Mouse (Mus musculus) midbrain, embryonic 16.5 days (tissue): ENCODE measurements around the gene Grm8. TPM values are rescaled to one million over a fixed set of nuclear protein-coding genes. Genes with fewer than 3 reads are reported as not detected.

Experiments
- ATAC-seq: fragments of 200-750 bp; cut with Nextera tagmentation; 2 replicates; pipeline ENCODE4 v1.8.0; 2017; ENCODE audit warnings: moderate TSS enrichment
- H3K27ac ChIP-seq: fragments of 300-500 bp; sonication (generic); 2 replicates; pipeline ENCODE4 v1.5.1; 2014; ENCODE audit warnings: mild to moderate bottlenecking, low read length, mixed read lengths
- H3K27me3 ChIP-seq: fragments of 300-500 bp; sonication (generic); 2 replicates; pipeline ENCODE4 v1.6.1; 2014; ENCODE audit warnings: low read depth, low read length, mixed read lengths; ENCODE audit not compliant: control insufficient read depth, insufficient read depth
- H3K36me3 ChIP-seq: fragments of 300-500 bp; sonication (generic); 2 replicates; pipeline ENCODE4 v1.6.1; 2014; ENCODE audit warnings: mild to moderate bottlenecking, low read length, moderate library complexity, mixed read lengths; ENCODE audit not compliant: control insufficient read depth, insufficient read depth
- H3K4me1 ChIP-seq: fragments of 300-500 bp; sonication (generic); 2 replicates; pipeline ENCODE4 v1.6.1; 2014; ENCODE audit warnings: mild to moderate bottlenecking, low read length, mixed read lengths; ENCODE audit not compliant: control insufficient read depth, insufficient read depth
- H3K4me2 ChIP-seq: fragments of 300-500 bp; sonication (generic); 2 replicates; pipeline ENCODE4 v1.6.1; 2014; ENCODE audit warnings: mild to moderate bottlenecking, low read length, mixed read lengths
- H3K4me3 ChIP-seq: fragments of 300-500 bp; sonication (generic); 2 replicates; pipeline ENCODE4 v1.5.1; 2014; ENCODE audit warnings: low read depth, mild to moderate bottlenecking, low read length, moderate library complexity, mixed read lengths
- H3K9ac ChIP-seq: fragments of 300-500 bp; sonication (generic); 2 replicates; pipeline ENCODE4 v1.6.1; 2014; ENCODE audit warnings: low read depth, low read length, mixed read lengths
- H3K9me3 ChIP-seq: fragments of 300-500 bp; sonication (generic); replicated peaks from 2 replicates; pipeline ENCODE4 v1.6.1; 2014; ENCODE audit warnings: mild to moderate bottlenecking, low read length, mixed read lengths; ENCODE audit not compliant: control insufficient read depth, poor library complexity, severe bottlenecking
- WGBS: fragments of 180-500 bp; shearing (Covaris S2); extraction: QIAGEN DNeasy Blood & Tissue Kit; methylation state at CpG from one replicate; pipeline ENCODE4 v1.1.7; 2014; 5-methylcytosine and 5-hydroxymethylcytosine counted together
- polyA plus RNA-seq: library from polyadenylated mRNA; unstranded; fragments of >200 nt; fragmentation: Nextera tagmentation; extraction: Ambion mirVana; gene quantifications from 2 replicates; pipeline ENCODE4 v1.2.1, GENCODE M21; 2015

Grm8 gene
- polyA plus RNA-seq, 1 experiment from 2014 or later = 19.2 TPM

- Histone ChIP-seq H3K4me3 (no peak overlapping the region), H3K27ac (no peak overlapping the region), H3K9me3 (no peaks in the 10 kb centered on the region), H3K4me2 (no peak overlapping the region), H3K4me1 (no peaks in the 10 kb centered on the region), H3K36me3 (no peaks in the 10 kb centered on the region), H3K27me3 (no peaks in the 10 kb centered on the region), H3K9ac (no peak overlapping the region)
- ATAC-seq = no peak
Observed at GRCm38 (mm10) chr6:28090981-28091380, 44.0 kb downstream of the Grm8 start.

DNA sequence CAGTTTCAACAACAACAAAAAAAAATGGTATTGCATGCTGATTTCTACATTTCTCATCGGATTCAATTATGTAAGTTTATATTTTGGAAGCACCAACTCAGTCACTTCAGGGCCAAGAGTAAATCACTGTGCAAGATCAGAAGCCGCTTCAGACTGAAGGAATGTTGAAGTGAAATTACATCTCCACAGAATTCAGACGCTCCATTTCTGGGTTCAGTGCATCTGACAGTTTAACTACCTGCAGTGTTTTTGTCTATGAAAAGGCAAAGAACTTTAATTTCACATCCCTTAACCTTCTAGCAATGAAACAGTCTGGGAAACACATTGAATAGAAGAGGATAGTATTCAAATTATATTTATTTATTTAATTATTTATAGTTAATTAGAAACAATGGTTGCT is 59.4 kb downstream of the Grm8 start:
- no peaks in the 10 kb centered on the region for H3K36me3 ChIP-seq
- no peak overlapping the region for H3K4me2 ChIP-seq
- H3K9ac ChIP-seq = no peak overlapping the region
- ATAC-seq = no peak
- H3K4me3 ChIP-seq = no peak overlapping the region
- no peaks in the 10 kb centered on the region for H3K27me3 ChIP-seq
- WGBS = 83% methylated on average over 3 of the region's 3 CpGs
- H3K9me3 ChIP-seq = no peaks in the 10 kb centered on the region
- H3K27ac ChIP-seq = no peak overlapping the region
- no peaks in the 10 kb centered on the region for H3K4me1 ChIP-seq

DNA sequence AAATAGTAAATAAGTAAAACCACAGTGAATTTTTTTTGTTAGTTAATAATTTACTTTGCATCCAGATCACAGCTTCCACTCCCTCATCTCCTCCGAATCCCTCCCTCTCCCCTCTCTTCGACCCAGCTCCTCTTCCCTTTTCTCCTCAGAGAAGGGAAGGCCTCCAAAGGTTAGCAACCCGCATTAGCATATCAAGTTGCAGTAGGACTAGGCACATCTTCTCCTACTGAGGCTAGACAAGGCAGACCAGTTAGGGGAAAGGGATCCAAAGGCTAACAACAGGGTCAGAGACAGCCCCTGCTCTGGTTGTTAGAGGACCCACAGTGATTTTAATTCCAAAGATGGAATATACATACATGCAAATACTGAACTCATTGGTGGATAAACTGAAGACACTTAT is 60.5 kb downstream of the Grm8 start:
- Histone ChIP-seq H3K27me3 (no peaks in the 10 kb centered on the region), H3K9me3 (no peaks in the 10 kb centered on the region), H3K4me2 (no peak overlapping the region), H3K4me1 (no peaks in the 10 kb centered on the region), H3K4me3 (no peak overlapping the region), H3K27ac (no peak overlapping the region), H3K36me3 (no peaks in the 10 kb centered on the region), H3K9ac (no peak overlapping the region)
- ATAC-seq = no peak
- 38% methylated on average over 3 of the region's 3 CpGs for WGBS

DNA sequence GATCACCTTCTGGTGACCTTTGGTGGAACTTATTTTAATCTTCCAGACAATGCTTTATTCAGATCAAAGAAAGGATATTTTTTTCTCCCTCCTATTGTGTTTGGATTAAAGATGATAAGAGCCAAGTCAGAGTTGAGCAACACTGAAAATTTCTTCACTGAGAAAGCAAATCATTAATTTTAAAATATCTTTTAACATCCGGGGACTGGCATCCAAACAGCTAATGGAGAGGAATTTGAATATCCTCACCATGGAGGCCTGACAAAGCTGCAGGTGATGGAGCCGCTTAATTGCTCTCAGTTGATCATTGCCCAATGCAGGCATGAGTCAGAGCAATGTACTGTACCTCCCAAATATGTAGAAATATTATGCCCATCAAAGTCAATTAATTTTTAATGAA is 83.0 kb downstream of the Grm8 start:
- no peaks in the 10 kb centered on the region for H3K36me3 ChIP-seq
- no peak overlapping the region for H3K27ac ChIP-seq
- H3K4me3 ChIP-seq = no peak overlapping the region
- no peaks in the 10 kb centered on the region for H3K27me3 ChIP-seq
- no peaks in the 10 kb centered on the region for H3K9me3 ChIP-seq
- 72% methylated on average over 2 of the region's 2 CpGs for WGBS
- H3K9ac ChIP-seq = no peak overlapping the region
- no peaks in the 10 kb centered on the region for H3K4me1 ChIP-seq
- no peak for ATAC-seq
- H3K4me2 ChIP-seq = no peak overlapping the region

DNA sequence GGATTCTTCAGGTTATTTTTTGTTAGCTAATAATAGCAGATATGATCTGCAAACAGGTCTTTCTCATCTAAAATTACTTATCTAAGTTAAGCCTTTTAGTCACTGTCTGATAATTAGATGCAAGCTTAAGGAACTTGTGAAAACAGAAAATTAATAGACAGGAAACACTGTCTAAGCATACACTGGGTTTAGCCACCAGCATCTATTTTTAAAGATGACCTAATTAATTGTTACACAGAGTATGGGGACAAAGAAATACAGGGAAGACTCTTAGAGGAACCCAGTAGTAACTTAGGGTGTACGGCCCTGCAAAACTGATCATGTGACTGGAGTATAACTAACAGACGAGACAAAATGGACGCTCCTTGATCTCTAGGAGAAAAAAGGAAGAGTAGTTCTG is 92.6 kb downstream of the Grm8 start:
- WGBS = 78% methylated on average over 3 of the region's 3 CpGs
- Histone ChIP-seq H3K4me1 (no peaks in the 10 kb centered on the region), H3K9me3 (no peaks in the 10 kb centered on the region), H3K9ac (no peak overlapping the region), H3K27ac (no peak overlapping the region), H3K4me2 (no peak overlapping the region), H3K36me3 (0 out of 2 replicates have a peak, but pooled peaks cover 2% of the 10 kb centered on the region), H3K4me3 (no peak overlapping the region), H3K27me3 (no peaks in the 10 kb centered on the region)
- no peak for ATAC-seq

GRCm38 (mm10) chr6:28040815-28041214 is 94.2 kb downstream of the Grm8 start:
- Histone ChIP-seq H3K27ac (no peak overlapping the region), H3K4me1 (no peaks in the 10 kb centered on the region), H3K27me3 (no peaks in the 10 kb centered on the region), H3K9me3 (no peaks in the 10 kb centered on the region), H3K36me3 (0 out of 2 replicates have a peak, but pooled peaks cover 2% of the 10 kb centered on the region), H3K9ac (no peak overlapping the region), H3K4me3 (no peak overlapping the region), H3K4me2 (no peak overlapping the region)
- ATAC-seq = no peak
- WGBS = 93% methylated on average over 1 of the region's 1 CpGs

DNA sequence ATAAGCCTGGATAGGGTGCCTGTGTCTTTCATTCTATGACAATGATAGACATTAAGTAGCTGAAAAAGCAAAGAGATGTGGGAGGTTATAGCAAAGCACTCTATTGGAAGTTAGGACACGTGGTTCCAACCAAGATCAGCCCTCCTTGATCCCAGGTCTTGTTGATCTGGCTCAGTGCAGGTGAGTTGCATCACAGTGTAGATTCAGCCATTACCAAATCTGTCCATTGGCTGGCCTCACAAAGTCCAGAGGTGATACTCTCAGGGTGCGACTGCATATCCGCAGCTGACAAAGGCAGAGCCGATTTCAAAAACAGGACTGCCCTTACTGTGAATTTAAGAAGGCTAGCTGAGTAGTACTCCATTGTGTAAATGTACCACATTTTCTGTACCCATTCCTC is 103.0 kb downstream of the Grm8 start:
- WGBS = 93% methylated on average over 4 of the region's 4 CpGs
- Histone ChIP-seq H3K9ac (no peak overlapping the region), H3K36me3 (no peaks in the 10 kb centered on the region), H3K4me1 (no peaks in the 10 kb centered on the region), H3K4me3 (no peak overlapping the region), H3K9me3 (no peaks in the 10 kb centered on the region), H3K27me3 (no peaks in the 10 kb centered on the region), H3K27ac (no peak overlapping the region), H3K4me2 (no peak overlapping the region)
- ATAC-seq = no peak

GRCm38 (mm10) chr6:28017653-28018052 is 117.3 kb downstream of the Grm8 start:
- no peak overlapping the region for H3K4me2 ChIP-seq
- no peaks in the 10 kb centered on the region for H3K36me3 ChIP-seq
- no peaks in the 10 kb centered on the region for H3K4me1 ChIP-seq
- no peak overlapping the region for H3K4me3 ChIP-seq
- no peak overlapping the region for H3K9ac ChIP-seq
- ATAC-seq = no peak
- 84% methylated on average over 1 of the region's 1 CpGs for WGBS
- no peaks in the 10 kb centered on the region for H3K9me3 ChIP-seq
- H3K27ac ChIP-seq = no peak overlapping the region
- no peaks in the 10 kb centered on the region for H3K27me3 ChIP-seq

DNA sequence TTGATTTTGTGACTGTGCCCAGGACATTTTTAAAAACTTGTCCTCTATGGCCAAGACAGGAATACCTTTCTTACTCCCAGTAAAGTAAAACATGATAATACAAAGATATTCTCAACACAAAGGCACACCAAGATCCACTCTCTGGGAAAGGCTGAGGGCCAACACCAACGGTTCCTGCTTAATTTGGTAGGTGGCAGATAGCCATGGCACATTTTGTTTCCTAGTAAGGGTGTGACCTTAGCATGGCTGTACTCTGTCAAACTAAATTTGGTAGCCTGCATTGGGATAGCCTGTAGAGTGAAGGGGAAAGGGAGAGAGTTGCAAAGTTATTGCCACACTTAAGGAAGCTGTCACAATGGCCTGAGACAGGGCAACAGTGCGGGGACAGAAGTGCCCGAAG is 128.0 kb downstream of the Grm8 start:
- Histone ChIP-seq H3K4me3 (no peak overlapping the region), H3K9me3 (no peaks in the 10 kb centered on the region), H3K4me1 (no peaks in the 10 kb centered on the region), H3K4me2 (no peak overlapping the region), H3K36me3 (no peaks in the 10 kb centered on the region), H3K27me3 (no peaks in the 10 kb centered on the region), H3K9ac (no peak overlapping the region), H3K27ac (no peak overlapping the region)
- 95% methylated on average over 3 of the region's 3 CpGs for WGBS
- ATAC-seq = no peak

GRCm38 (mm10) chr6:27997250-27997649 is 137.7 kb downstream of the Grm8 start:
- no peak overlapping the region for H3K4me3 ChIP-seq
- H3K27me3 ChIP-seq = no peaks in the 10 kb centered on the region
- H3K9ac ChIP-seq = no peak overlapping the region
- H3K9me3 ChIP-seq = no peaks in the 10 kb centered on the region
- WGBS = 92% methylated on average over 2 of the region's 2 CpGs
- H3K27ac ChIP-seq = no peak overlapping the region
- no peaks in the 10 kb centered on the region for H3K4me1 ChIP-seq
- no peak for ATAC-seq
- H3K36me3 ChIP-seq = no peaks in the 10 kb centered on the region
- no peak overlapping the region for H3K4me2 ChIP-seq
